Mouse (Mus musculus) layer of hippocampus, adult 9-11 months (tissue): Measurements from ENCODE around the gene Hexim2.

Experiments
- DNase-seq: peaks from one replicate; pipeline ENCODE4 v3.0.0; 2022

The Hexim2 gene

DNA sequence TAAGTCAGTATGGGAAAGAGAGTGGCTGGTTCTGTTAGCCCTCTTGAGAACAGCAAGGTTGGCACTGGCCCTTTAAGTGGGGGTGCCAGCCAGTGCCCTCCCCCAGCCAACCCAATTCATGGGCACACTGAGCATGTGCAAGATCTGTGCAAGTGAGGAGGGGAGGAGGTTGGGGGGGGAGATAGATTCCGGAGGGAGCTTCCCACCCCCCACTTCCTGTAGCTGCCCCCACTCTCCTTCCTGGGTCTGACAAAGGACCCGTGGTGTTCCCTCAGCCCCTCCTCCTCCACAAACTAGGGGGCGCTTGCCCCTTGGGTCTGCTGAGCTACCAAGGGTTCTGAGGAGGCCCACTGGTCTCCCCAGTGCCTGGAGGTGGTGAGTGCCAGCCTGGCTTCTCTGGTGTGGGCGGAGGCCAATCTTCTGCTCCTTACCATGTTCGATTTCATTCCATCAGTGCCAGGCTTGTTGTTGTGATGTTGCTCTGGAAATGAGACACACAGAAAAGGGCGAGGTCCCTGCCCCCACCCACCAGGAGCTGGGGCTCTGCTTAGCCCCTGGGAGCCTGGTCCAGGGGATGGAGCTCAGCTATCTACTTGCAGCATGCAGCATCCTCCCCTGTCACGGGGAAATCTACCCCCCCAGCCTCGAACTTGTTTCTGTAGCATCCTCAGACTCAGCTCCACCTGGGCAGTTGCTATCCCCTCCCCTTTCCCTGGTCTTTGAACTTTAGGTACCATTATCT is 10.4 kb downstream of the Hexim2 start:
- peak; percentile 95 for DNase-seq

DNA sequence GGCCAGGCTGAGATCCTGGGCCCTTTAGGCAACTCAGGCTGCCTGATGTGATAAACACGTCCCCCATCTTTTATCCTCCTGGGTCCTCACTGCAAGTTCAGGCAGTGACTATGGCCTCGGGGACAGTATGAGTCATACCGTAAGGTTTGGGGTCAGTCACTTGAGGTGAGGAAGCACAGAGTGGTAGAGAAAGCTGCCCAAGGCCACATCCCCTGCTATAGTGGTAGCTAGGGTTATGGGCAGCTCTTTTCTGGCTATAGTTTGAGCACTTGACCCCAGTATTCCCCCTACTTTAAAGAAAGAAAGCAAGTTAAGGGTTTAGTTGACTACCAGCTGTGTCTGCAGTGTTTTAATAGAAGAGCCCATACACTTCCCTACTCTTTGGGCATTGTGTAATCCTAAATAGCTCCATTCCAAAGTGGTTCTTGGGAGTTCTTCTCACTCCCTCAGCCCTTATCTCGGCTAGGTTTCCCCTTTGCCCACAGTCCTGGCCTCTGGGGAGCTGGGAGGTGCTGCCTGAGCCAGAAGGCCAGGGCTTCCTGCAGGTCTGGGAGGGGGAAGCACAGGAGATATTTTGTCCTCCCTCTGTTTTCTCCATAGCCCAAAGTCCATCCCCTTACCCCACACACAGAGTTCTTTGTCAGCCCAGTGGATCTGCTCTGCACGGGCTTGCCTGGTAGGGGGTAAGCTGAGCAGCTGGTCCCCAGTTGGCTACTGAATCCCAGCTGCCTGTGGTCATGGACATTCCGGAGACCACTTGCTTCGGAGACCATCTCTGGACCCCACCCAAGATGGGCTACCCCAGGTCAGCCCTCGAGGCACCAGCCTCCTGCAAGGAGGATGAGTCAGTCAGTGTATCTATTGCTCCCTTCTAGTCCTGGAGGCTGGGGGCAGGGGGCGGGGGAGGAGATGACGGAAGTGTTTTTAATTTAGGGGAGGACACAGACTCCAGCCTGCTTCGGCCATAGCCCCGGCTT is 12.4 kb downstream of the Hexim2 start:
- no peak for DNase-seq

DNA sequence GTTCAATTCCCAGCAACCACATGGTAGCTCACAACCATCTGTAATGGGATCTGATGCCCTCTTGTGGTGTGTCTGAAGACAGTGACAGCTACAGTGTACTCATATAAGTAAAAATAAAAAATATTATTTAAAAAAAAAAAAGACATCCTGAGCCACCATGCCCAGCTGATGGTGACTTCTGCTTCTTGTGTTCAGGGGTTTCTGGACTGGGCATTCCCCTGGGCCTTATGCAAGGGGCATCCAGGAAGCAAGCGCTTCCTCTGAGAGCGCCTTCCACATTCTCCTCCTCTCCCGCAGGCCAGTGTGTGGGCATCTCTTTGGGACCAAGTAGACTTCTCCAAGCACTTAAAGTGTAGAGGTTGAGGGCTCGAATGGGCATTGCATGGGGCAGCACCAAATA is 14.2 kb downstream of the Hexim2 start:
- no peak for DNase-seq

DNA sequence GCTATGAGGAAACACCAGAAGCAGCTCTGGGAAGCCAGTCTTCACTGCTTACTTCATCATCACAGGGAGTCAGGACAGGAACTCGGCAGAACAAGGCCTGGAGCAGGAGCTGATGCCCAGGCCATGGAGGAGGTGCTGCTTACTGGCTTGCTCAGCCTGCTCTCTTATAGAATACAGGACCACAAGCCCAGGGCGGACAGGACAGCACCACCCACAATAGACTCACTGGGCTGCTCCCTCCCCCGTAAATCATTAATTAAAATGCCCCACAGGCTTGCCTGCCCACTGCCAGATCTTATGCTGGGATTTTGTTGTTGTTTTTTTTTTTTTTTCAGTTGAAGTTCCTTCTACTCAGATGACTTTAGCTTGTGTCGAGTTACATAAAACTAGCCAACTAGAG is 15.5 kb downstream of the Hexim2 start:
- DNase-seq, result no peak

DNA sequence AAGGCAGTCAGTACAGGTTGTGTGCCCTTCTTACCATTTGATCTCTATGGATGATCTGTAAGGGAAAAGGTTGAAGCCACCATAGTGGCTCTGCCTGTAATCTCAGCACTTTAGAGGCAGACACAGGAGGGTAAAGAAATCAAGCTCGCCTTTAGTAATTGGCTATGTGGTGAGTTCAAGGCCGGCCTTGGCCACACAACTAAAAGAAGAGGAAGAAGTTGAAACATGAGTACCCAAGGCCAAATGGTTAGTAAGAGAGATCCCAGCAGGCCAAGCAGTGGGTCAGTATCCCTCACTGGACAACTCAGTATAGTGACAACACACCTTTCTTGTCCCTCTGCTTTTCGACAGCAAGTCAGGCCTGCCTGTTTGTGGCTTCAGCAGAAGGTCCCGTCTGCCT is 17.5 kb downstream of the Hexim2 start:
- DNase-seq, result no peak

DNA sequence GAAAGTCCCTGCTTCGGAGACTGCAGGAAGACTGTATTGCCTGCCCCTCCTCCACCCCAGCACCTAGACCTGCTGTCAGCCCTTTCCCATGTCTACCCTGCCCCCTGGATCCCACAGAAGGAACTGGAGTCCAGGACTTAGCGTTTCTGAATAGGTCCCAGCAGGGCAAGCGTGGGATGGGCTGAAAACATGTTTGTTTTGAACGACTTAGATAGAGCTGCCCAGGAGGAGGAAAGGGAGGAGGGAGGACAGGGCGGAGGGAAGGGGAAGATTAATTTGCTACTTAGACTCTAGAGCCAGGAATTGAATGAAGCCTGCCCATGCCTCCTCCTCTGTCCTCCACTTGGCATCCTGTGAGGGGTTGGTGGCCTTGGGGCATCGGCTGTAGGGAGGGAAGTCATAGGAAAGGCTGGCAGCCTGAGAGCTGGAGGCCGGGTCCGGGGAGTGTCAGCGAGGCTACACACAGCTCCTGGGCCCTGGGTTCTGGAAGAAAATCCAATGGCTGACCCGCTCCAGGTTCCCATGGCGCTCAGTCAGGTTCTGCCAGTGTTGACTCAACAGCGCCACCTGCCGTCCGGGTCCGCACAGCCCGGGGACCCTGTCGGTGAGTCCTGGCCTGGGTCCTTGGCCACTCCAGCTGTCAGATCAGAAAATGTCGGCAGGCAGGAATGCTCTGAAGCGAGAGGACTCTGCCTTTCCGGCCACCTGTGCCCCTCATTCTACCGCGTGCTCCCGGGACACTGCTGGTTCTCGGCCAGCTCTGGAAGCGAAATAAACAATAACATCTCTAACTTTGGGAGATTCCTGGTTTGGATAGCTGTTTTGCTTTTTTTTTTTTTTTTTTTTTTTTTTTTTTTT is 26.6 kb downstream of the Hexim2 start:
- peak; percentile 91 for DNase-seq

DNA sequence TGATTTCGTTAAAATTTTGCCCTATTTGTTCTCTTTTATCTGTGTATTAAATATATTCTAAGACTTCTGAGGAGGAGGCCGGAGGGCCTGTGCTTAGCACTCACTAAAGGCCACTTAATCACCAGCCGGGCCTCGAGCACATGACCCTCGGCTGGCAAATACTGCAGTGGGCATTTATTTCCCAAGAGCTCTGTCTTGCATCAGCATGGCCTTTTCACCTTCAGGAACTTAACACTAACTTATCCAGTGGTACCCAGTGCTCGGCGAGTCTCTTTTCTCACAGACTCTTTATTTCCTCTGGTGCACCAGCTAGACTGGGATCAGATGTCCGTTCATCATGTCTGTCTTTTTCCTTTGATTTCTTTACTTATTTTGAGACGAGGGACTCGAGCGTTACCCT is 28.5 kb downstream of the Hexim2 start:
- DNase-seq, result no peak

DNA sequence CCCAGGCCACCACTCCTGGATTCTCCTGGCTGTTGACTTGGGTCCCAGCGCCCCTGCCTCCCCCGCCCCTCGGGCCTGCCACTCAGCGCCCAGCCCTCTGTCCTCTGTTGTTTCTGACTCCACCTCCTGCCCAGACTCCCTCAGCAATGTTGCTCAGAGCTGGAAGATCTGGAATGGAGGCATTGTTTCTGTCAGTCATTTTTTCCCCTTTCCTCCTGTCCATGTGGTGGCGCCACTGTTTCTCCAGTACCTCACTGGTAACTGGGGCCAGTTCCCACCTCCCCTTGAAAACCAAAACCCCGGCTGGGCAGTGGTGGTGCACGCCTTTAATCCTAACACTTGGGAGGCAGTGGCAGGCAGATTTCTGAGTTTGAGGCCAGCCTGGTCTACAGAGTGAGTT is 29.2 kb downstream of the Hexim2 start:
- no peak for DNase-seq

DNA sequence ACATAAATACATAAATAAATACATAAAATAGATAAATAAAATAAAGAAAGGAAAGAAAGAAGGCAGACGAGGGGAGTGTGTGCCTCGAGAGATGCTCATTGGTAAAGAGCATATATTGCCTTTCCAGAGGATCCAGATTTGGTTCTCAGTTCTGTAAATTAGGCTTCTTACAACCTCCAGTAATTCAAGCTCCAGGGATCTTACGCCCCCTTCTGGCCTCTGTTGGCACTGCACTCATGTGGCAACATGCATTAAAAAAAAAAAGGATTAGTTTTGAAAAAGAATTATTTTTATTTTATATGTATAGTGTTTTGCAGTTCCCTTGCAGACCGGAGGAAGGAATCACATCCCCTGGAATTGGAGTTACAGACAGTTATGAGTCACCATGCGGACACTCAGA is 29.9 kb downstream of the Hexim2 start:
- no peak for DNase-seq

DNA sequence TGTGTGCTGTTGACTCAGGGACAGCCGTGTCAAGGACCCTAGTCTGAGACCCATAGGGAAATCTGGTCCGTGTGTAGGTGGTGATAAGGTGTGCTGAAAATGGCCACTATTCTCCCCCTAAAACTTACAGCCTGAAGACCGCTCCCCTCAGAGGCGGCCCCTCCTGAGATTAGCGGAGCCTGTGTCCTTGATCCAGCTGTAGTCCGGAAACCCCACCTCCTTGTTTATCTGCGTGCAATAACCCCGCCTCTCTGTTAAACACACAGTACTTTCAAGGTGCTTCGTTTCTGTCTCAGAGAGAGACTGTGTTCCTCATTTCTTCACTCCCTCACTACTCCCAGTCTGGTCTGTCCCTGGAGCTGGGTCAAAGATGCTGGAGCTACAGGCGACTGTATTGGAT is 32.2 kb downstream of the Hexim2 start:
- no peak for DNase-seq

DNA sequence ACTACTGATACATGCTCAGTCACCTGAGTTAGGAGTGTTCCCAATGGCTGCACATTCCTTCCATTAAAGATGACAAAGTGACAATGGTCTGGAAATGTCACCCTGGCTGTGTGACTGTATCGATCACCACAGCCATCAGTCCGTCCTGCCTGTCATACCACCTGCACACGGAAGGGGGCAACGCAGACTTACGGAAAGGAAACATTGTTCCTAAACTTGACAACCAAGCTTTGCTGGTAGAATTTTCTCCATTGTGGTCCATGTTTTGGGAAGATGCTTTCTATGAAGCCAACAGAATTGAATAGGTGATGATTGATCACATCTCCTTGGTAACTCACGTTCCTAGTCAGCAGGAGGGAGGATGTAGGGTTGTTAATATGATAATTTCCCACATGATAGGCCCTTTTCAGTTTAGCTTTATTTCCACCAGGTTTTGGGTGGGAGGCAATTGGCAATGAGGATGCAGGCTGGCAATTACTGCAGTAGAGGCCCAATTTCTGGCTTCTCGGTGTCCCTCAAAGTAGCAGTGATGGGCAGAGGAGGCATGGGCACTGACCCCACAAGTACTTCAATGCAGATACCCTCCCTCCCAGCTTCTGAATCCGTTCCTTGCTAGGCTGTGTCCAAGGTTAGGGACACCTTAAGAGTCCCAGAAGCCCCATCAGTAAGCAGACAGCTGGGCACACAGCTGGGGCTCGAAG is 36.6 kb downstream of the Hexim2 start:
- peak; percentile 84 for DNase-seq

DNA sequence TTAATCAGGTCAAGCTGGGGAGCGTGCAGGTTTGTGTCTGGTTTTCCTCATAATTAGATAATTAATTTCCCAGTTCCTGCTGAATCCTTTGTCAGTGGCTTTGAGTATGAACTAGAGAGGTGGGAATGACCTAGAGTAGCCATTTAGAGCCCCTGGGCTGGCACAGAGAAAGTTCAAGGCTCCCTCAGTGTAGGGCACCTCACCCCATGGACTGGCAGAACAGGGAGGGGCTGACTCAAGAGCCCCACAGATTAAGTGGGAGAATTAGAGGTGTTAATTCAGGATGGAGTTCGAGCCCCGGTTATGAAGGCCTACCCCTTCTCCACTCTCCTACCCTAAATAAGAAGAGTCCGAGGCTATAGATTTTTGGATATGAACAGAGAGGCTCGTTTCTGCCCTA is 37.4 kb downstream of the Hexim2 start:
- no peak for DNase-seq

DNA sequence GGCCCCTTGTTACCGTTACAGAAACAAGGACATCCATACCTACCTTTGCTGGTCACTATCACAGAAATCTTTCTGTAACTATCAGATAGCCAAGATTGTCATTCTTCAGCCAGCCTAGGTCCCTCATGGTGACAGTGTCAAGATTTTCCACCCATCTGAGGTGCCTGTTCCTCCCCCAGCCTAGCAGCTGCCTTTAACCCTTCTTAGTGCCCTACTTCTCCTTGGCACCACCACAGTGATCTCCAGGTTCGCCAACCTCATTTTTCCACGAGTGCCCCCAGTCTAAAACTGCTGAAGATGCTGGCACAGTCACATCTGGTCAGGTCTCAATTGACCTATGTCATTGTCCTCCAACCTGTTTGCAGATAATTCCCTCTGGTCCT is 37.9 kb downstream of the Hexim2 start:
- DNase-seq, result no peak

DNA sequence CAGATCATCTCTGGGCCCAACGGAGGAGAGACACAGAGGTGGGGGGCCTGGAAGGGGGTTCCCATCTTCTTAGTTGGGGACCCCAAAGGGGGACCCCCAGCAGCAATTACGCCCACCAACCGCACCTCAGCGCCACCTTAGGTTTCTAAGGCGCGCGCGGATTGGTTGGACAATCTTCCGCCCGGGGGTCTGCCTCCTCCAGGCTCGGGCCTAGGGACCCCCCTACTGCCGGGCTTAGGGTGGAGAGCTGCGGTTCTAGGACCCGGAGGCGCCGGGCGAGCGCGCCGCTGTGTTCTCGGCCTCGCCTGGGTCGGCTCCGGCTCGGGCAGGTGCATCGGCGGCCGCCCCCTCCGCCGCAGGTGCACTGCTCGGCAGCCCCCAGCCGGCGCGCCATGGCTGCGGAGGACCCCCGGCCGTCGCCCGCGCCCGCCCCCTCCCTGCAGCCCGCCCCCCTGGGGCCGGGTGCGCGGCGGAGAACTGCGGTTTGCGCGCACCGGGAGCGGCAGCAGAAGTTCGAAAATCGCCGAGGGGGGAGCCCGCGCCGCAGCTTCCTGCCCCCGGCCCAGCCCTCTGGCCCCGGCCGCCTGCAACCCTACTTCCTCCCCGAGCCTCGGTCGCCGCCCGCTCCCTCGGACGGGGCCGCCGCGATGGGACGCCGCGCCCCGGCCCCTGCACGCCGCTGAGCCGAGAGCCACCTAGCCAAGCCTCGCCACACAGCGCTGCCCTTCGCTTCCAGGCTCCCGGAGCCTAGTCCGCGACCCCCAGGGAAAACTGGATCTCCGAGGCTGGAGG is 38.5 kb downstream of the Hexim2 start, which contains the start of gene Fmnl1:
Fmnl1 (plus strand) TSS at position 614 of the 792 bp plus-strand sequence.
- no peak for DNase-seq

DNA sequence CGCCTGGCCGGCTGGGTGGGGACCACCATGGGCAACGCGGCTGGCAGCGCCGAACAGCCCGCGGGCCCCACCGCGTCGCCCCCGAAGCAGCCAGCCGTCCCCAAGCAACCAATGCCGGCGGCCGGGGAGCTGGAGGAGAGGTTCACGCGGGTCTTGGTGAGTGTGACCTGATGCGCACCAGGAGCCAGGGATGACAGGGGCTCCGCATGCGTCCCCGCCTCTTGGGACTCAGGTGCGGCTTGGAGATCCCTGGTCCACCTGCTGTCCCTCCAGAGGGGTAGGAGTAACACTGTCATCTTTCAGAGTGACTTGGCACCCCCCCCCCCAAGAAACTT is 39.0 kb downstream of the Hexim2 start:
- DNase-seq, result no peak

DNA sequence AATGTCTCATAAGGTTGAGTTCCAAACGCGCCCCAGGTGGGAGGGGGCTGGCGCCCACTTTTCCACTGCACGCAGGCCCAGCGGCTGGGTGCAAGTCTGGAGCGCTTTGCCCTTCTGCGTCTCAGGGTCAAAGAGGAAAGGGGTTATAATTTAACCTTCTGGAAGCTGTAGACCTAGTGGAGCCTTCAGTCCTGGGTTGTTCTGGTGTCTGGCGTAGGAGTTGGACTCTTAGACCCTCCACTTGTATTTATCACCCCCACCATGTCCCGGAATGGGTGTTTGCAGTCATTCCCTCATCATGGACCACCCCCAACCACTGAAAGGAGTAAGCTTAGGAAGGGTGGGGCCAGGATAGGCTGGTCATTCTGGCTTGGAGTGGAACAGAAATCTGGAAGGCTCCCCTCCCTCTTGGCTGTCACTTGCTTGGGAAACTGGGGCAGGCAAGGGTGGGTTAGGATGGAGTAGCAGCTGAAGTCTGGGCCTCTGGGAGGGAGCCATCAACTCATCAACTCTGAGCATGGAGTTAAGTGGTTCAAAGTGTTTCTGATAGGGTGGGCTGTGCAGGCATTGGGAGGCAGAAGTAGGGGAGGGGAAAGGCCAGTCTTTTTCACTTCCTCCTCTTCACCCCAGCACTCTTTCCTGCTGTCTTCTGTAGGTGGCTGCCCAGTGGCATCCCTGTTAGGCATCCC is 39.6 kb downstream of the Hexim2 start:
- no peak for DNase-seq

DNA sequence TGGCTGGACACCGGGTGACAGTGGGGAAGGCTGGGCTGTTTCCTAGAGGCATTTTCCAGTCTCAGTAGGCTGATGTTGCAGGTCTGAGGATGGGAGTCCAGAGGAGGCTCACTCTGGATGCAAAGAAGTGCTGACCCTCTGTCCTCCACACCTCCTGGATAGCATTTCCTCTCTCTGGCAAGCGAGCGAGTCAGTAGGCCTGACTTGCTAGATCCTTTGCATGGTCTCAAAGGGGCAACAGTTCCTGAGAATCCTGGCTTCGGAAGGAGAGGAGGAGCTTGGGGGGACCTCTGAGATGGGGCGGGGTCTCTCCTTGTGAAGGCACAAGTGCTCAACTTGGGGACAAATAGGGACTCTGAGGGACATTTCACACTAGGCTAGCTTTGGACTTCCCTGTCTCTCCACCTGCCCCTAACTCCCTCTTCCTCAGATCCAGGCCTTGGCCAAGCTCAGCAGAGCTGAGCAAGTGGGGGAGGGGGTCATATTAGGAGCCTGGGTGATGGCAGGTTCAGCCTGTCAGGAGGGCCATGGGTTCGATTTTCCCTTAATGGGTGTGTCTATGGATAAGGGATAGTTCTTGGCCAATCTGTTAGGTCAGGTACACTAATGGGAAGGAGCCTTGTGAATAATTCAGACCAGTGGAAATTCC is 40.3 kb downstream of the Hexim2 start:
- no peak for DNase-seq

DNA sequence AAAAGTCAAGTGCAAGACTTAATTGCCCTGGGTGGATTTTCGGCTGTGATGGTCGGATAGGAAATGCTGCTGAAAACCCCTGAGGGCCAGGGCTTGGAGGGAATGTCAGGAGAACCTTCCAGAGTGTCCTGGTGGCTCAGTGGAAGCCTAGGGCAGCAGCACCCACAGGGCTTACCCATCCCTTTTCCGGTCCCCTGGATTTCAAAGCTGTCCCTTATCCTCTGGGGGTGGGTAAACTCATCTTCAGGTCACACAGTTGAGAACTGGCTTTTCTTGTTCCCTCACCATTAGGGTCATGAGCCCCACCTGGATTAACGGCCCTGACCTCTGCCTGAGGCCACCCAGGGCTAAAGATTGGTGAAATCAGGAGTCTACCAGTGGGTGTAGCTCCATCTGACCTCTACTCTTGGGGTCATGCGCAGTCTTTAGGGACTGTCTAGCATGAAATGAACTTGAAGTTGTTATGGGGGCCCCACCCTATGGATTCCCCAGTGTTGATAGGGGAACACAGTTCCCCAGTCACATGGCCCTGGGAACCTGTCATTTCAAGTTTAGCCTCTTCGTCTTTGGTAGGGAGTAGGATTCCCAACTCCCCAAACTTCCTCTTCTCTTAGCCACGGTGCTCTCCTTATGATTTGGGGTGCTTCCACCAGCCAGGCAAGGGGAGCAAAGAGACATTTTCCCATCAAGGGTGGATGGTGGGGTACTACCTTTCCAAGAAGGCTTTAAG is 41.0 kb downstream of the Hexim2 start:
- DNase-seq, result no peak

DNA sequence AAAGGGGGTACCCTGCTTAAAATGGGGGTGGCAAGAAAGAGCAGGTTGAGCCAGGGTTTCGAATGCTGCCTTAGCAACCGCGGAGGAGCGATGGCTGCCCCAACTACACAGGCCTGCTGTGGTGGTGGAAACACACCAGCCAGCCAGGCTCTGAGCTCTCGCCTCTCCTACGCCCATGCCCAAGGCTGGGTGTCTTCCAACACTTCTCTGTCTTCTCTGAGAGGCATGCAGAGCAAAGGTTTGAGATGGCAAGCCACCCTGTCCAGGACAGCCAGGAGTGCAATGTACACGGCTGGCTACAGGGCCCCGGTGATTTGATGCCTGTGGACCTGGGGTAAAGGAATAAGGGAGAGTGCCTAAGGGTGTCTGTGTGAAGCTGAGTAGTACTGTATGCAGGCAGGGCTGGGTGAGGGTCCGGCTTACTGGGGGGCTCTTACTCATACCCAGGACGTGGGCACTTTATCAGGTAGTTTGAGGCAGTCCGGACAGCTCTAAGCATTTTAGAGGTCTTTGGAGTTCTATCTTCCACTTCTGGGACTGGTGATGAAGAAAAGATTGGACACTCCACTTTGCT is 41.6 kb downstream of the Hexim2 start:
- DNase-seq, result no peak
